Mouse (Mus musculus): ENCODE results near the gene Gm10073.

GRCm38 (mm10) chr8:106612047-106612446 is 38.8 kb upstream of the Gm10073 start:
- TF ChIP-seq POLR2AphosphoS2 (IDR thresholded peaks at IDR 0.05; ENCODE audit: insufficient read length, low read depth): no peak
- no peak for TF ChIP-seq USF1 (IDR thresholded peaks at IDR 0.05; ENCODE audit: low read depth)
- TF ChIP-seq MAX (IDR thresholded peaks at IDR 0.05; ENCODE audit: low read depth): no peak
- no peak for TF ChIP-seq POLR2A (IDR thresholded peaks at IDR 0.05; ENCODE audit: insufficient read length, low read depth)

Measured in myocyte (in vitro differentiated cells).